Mouse (Mus musculus): ENCODE measurements around the gene Rnf220. TPM values are rescaled to one million over a fixed set of nuclear protein-coding genes. Genes with fewer than 3 reads are reported as not detected.

Rnf220 gene
- polyA plus RNA-seq, 1 experiment from 2014 or later = 92.3 TPM

DNA sequence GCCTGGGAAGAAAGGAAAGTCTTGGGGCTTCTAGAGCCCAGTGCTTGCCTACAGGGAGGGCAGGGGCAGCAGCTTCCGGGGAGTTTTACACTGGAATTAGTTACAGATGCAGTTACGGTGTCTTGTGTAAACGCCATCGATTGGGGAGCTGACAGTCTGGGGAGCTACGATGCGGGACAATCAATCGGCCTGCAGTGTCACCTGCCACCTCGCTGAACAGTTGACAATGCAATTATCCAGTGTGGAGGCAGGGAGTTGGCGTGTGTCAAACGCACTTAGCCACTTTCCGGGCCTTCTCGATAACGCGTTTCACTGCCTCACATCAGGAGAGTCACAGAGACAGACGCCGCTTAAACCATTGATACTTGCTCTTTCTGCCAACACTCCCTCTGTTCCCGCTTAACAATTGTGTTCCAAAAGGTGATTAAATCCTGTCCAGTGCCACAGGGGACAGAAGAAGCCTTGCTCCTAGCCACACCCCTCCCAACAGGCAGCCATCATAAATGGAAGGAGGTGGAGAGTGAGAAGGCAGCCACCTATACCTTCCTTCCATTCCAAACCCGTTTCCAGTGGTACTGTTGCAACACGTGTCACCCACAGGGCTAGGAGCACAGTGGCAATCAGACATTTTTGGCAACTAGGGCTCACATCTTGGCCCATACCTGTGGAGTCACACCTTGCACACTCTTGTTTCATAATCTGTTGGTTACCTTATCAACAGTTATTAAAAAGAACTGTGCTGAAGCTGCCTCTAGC, 215.6 kb downstream of the Rnf220 start:
- DNase-seq (ENCODE audit: low spot score) (no peak), ATAC-seq (replicated peaks; ENCODE audit: low FRiP score) (no peak)
- no peak overlapping the region for H3K27ac ChIP-seq (ENCODE audit: low read depth, low read length)
- H3K4me2 ChIP-seq (ENCODE audit: low read depth, low read length, severe bottlenecking) = no peak overlapping the region
- no peak overlapping the region for H3K4me3 ChIP-seq (ENCODE audit: low read depth, low read length)
- WGBS = 77% methylated on average over 19 of the region's 19 CpGs
- no peak overlapping the region for H3K9ac ChIP-seq (ENCODE audit: low read length)
- H3K9me3 ChIP-seq (ENCODE audit: control insufficient read depth, low read length) = no peaks in the 10 kb centered on the region
- peaks cover 20% of the 10 kb centered on the region for H3K4me1 ChIP-seq (replicated peaks; ENCODE audit: control insufficient read depth, insufficient read depth, low read length)
- peaks cover 10% of the 10 kb centered on the region; the same call in 1 of the 2 replicates for H3K36me3 ChIP-seq (ENCODE audit: control insufficient read depth, insufficient read depth, low read length)
- no peaks in the 10 kb centered on the region; the same call in 1 of the 2 replicates for H3K27me3 ChIP-seq (ENCODE audit: control insufficient read depth, insufficient read depth, low read length)

DNA sequence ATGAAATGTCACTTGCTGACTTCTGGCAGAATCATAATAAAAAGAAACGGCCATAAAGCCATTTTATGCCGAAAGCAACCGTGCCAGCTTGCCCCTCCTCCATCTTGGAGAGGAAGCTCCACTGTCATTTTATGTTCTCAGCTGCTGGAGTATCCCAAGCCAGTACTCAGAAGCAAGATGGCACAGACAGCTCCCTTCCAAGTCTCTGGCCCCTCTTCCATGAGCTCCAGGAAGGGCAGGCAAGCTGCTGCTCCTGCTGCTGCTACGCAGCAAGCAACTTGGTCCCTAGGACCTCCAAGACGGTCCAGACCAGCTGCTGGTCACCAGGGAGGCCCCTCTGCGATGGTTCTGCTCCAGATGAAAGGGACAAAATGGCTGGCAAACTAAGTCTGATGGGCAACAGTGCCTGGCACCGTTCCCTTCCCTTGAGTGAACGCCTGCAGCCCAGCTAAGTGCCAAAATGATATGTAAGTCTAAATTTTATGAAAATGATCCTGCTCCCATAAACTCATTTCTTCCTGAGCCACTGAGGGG, 216.4 kb downstream of the Rnf220 start:
- Histone ChIP-seq H3K27me3 (ENCODE audit: control insufficient read depth, insufficient read depth, low read length) (no peaks in the 10 kb centered on the region; the same call in 1 of the 2 replicates), H3K9me3 (ENCODE audit: control insufficient read depth, low read length) (no peaks in the 10 kb centered on the region), H3K27ac (ENCODE audit: low read depth, low read length) (no peak overlapping the region), H3K4me1 (replicated peaks; ENCODE audit: control insufficient read depth, insufficient read depth, low read length) (peaks cover 20% of the 10 kb centered on the region), H3K4me3 (ENCODE audit: low read depth, low read length) (no peak overlapping the region), H3K9ac (ENCODE audit: low read length) (no peak overlapping the region), H3K4me2 (ENCODE audit: low read depth, low read length, severe bottlenecking) (no peak overlapping the region), H3K36me3 (ENCODE audit: control insufficient read depth, insufficient read depth, low read length) (peaks cover 8% of the 10 kb centered on the region; the same call in 1 of the 2 replicates)
- 91% methylated on average over 8 of the region's 8 CpGs for WGBS
- DNase-seq (ENCODE audit: low spot score) (no peak), ATAC-seq (replicated peaks; ENCODE audit: low FRiP score) (no peak)

DNA sequence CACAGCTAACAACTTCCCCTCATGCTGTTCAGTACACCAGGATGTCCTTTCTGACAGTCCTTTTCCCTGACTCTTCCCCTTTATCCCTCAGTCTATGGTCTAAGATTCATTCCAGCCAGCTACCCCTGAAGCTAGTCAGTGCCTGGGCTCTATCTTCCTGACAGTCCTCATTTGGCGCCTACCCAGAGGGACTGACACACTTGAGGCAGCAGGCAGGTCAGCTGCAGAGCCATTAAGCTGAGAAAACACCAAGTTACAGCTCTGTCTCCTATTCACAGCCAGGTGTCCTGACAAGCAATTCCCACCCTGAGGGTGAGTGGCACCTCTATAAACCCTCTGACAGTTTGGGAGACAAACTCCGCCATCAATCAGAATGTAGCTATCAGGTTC, 217.6 kb downstream of the Rnf220 start:
- H3K9ac ChIP-seq (ENCODE audit: low read length) = no peak overlapping the region
- H3K27ac ChIP-seq (ENCODE audit: low read depth, low read length) = no peak overlapping the region
- ATAC-seq (replicated peaks; ENCODE audit: low FRiP score) (no peak), DNase-seq (ENCODE audit: low spot score) (no peak)
- no peaks in the 10 kb centered on the region for H3K27me3 ChIP-seq (ENCODE audit: control insufficient read depth, insufficient read depth, low read length)
- H3K4me1 ChIP-seq (replicated peaks; ENCODE audit: control insufficient read depth, insufficient read depth, low read length) = peaks cover 14% of the 10 kb centered on the region
- H3K4me3 ChIP-seq (ENCODE audit: low read depth, low read length) = no peak overlapping the region
- WGBS = 92% methylated on average over 2 of the region's 2 CpGs
- peaks cover 11% of the 10 kb centered on the region for H3K36me3 ChIP-seq (ENCODE audit: control insufficient read depth, insufficient read depth, low read length)
- H3K4me2 ChIP-seq (ENCODE audit: low read depth, low read length, severe bottlenecking) = no peak overlapping the region
- H3K9me3 ChIP-seq (ENCODE audit: control insufficient read depth, low read length) = peaks cover 7% of the 10 kb centered on the region

DNA sequence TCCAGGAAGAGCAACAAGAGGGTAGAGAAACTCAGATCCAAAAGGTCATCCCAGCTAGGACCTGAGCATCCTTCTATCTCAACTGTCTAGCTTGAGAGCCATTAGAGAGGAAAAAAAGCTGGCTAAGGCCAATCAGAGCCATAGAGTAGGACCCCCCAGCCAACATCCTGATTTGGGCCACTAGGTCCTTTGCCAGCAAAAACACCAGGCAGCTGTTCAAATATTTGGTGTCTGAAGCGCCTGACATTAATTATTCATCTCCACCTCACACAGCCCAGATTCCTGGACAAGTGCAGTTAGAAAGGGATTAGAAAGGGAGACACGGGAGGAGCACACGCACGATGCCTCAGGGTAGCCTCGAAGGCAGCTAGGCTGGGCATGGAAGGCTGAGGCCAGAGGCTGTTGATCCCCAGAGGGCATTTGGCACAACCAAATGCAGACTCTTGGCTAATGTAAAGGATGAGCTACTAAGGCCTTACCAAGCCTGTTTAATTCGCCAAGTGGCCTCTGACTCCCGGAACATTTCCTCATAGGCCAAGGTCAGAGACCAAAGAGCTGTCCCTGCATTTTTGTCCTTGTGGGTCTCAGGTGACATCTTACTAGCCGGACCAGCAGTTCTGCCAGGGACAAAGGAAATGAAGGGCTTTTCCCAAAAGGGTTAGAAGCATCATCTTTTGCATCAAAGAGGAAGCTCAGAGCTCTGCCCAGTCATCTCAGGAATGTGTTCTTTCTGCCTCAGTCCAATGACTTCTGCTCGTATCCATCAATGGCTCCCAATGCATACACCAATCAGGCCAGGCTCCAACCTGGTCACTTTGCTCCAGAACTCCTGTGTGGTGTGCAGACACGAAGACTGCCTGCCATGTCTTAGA, 218.2 kb downstream of the Rnf220 start:
- H3K36me3 ChIP-seq (ENCODE audit: control insufficient read depth, insufficient read depth, low read length) = peaks cover 14% of the 10 kb centered on the region

GRCm38 (mm10) chr4:117277687-117278086, 219.2 kb downstream of the Rnf220 start:
- H3K4me1 ChIP-seq (replicated peaks; ENCODE audit: control insufficient read depth, insufficient read depth, low read length) = peaks cover 4% of the 10 kb centered on the region
- no peak for DNase-seq (ENCODE audit: low spot score)

More for the DNA sequence above, 218.2 kb downstream of the Rnf220 start:
- WGBS = 81% methylated on average over 10 of the region's 10 CpGs
- H3K4me3 ChIP-seq (ENCODE audit: low read depth, low read length) = no peak overlapping the region
- ATAC-seq (replicated peaks; ENCODE audit: low FRiP score) (no peak), DNase-seq (ENCODE audit: low spot score) (no peak)
- no peak overlapping the region for H3K27ac ChIP-seq (ENCODE audit: low read depth, low read length)
- no peak overlapping the region for H3K9ac ChIP-seq (ENCODE audit: low read length)
- no peak overlapping the region for H3K4me2 ChIP-seq (ENCODE audit: low read depth, low read length, severe bottlenecking)
- peaks cover 10% of the 10 kb centered on the region for H3K9me3 ChIP-seq (ENCODE audit: control insufficient read depth, low read length)
- peaks cover 7% of the 10 kb centered on the region for H3K4me1 ChIP-seq (replicated peaks; ENCODE audit: control insufficient read depth, insufficient read depth, low read length)
- H3K27me3 ChIP-seq (ENCODE audit: control insufficient read depth, insufficient read depth, low read length) = no peaks in the 10 kb centered on the region

GRCm38 (mm10) chr4:117277021-117277420, 219.8 kb downstream of the Rnf220 start:
- H3K36me3 ChIP-seq (ENCODE audit: control insufficient read depth, insufficient read depth, low read length) = peaks cover 14% of the 10 kb centered on the region
- ATAC-seq (replicated peaks; ENCODE audit: low FRiP score) (no peak), DNase-seq (ENCODE audit: low spot score) (no peak)
- no peaks in the 10 kb centered on the region for H3K27me3 ChIP-seq (ENCODE audit: control insufficient read depth, insufficient read depth, low read length)
- no peak overlapping the region for H3K27ac ChIP-seq (ENCODE audit: low read depth, low read length)
- H3K4me2 ChIP-seq (ENCODE audit: low read depth, low read length, severe bottlenecking) = no peak overlapping the region
- H3K9ac ChIP-seq (ENCODE audit: low read length) = no peak overlapping the region
- peaks cover 6% of the 10 kb centered on the region for H3K4me1 ChIP-seq (replicated peaks; ENCODE audit: control insufficient read depth, insufficient read depth, low read length)
- WGBS = 97% methylated on average over 13 of the region's 13 CpGs
- H3K9me3 ChIP-seq (ENCODE audit: control insufficient read depth, low read length) = peaks cover 10% of the 10 kb centered on the region
- H3K4me3 ChIP-seq (ENCODE audit: low read depth, low read length) = no peak overlapping the region

More at GRCm38 (mm10) chr4:117277687-117278086, 219.2 kb downstream of the Rnf220 start:
- no peaks in the 10 kb centered on the region for H3K27me3 ChIP-seq (ENCODE audit: control insufficient read depth, insufficient read depth, low read length)
- H3K36me3 ChIP-seq (ENCODE audit: control insufficient read depth, insufficient read depth, low read length) = peaks cover 14% of the 10 kb centered on the region
- H3K27ac ChIP-seq (ENCODE audit: low read depth, low read length) = no peak overlapping the region
- no peak overlapping the region for H3K4me2 ChIP-seq (ENCODE audit: low read depth, low read length, severe bottlenecking)
- no peak overlapping the region for H3K4me3 ChIP-seq (ENCODE audit: low read depth, low read length)
- no peak overlapping the region for H3K9ac ChIP-seq (ENCODE audit: low read length)
- H3K9me3 ChIP-seq (ENCODE audit: control insufficient read depth, low read length) = peaks cover 10% of the 10 kb centered on the region
- ATAC-seq (replicated peaks; ENCODE audit: low FRiP score) = no peak
- 93% methylated on average over 7 of the region's 7 CpGs for WGBS

DNA sequence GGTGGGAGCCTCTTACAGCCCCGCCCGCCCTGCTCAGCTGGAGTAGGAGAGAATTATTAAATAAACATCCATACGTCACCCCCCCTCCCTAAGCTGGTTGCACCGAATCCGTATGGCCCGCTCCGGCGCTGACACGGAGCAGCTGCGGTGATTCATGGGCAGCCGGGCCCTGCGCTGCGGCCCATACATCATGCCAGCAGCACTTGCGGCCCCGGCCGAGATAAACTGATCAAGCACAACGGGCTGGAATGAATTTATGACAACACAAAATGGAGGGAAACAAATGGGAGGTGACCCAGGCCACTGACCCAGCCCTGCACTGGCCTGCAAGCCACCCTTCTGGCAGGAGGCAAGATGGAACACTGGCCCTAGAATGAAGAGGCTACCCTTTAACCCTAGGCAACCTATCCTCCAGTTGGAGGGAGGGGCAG, 220.6 kb downstream of the Rnf220 start:
- Histone ChIP-seq H3K4me2 (ENCODE audit: low read depth, low read length, severe bottlenecking) (no peak overlapping the region), H3K36me3 (ENCODE audit: control insufficient read depth, insufficient read depth, low read length) (peaks cover 14% of the 10 kb centered on the region), H3K9ac (ENCODE audit: low read length) (no peak overlapping the region), H3K4me1 (replicated peaks; ENCODE audit: control insufficient read depth, insufficient read depth, low read length) (peaks cover 6% of the 10 kb centered on the region), H3K4me3 (ENCODE audit: low read depth, low read length) (no peak overlapping the region), H3K9me3 (ENCODE audit: control insufficient read depth, low read length) (peaks cover 10% of the 10 kb centered on the region), H3K27ac (ENCODE audit: low read depth, low read length) (no peak overlapping the region), H3K27me3 (ENCODE audit: control insufficient read depth, insufficient read depth, low read length) (no peaks in the 10 kb centered on the region)
- WGBS = 96% methylated on average over 17 of the region's 17 CpGs
- DNase-seq (ENCODE audit: low spot score) = no peak
- no peak for ATAC-seq (replicated peaks; ENCODE audit: low FRiP score)

GRCm38 (mm10) chr4:117274720-117275119, 222.1 kb downstream of the Rnf220 start:
- Histone ChIP-seq H3K4me2 (ENCODE audit: low read depth, low read length, severe bottlenecking) (no peak overlapping the region), H3K27me3 (ENCODE audit: control insufficient read depth, insufficient read depth, low read length) (no peaks in the 10 kb centered on the region)
- WGBS = 95% methylated on average over 4 of the region's 4 CpGs

More at GRCm38 (mm10) chr4:117274720-117275119, 222.1 kb downstream of the Rnf220 start:
- Histone ChIP-seq H3K4me1 (replicated peaks; ENCODE audit: control insufficient read depth, insufficient read depth, low read length) (peaks cover 6% of the 10 kb centered on the region), H3K9me3 (ENCODE audit: control insufficient read depth, low read length) (peaks cover 10% of the 10 kb centered on the region), H3K9ac (ENCODE audit: low read length) (no peak overlapping the region), H3K36me3 (ENCODE audit: control insufficient read depth, insufficient read depth, low read length) (peaks cover 14% of the 10 kb centered on the region), H3K4me3 (ENCODE audit: low read depth, low read length) (no peak overlapping the region), H3K27ac (ENCODE audit: low read depth, low read length) (no peak overlapping the region)
- DNase-seq (ENCODE audit: low spot score) (no peak), ATAC-seq (replicated peaks; ENCODE audit: low FRiP score) (no peak)
